Mouse (Mus musculus) cortical plate, adult 2 months (tissue): Measurements from ENCODE around the gene Nt5e. TPM values are rescaled to one million over a fixed set of nuclear protein-coding genes. Genes with fewer than 3 reads are reported as not detected.

Experiments used
- H3K27ac ChIP-seq: fragments of 200-500 bp; 2 replicates; pipeline ENCODE4 v1.5.1; 2012; ENCODE audit warnings: low read length, control low read depth, inconsistent platforms; ENCODE audit not compliant: insufficient read depth
- H3K4me1 ChIP-seq: fragments of 200-500 bp; 2 replicates; pipeline ENCODE4 v1.6.1; 2011; ENCODE audit warnings: low read length; ENCODE audit not compliant: control insufficient read depth, insufficient read depth
- H3K4me3 ChIP-seq: fragments of 200-500 bp; 2 replicates; pipeline ENCODE4 v1.5.1; 2011; ENCODE audit warnings: mild to moderate bottlenecking, low read length, control low read depth; ENCODE audit not compliant: insufficient read depth
- CTCF ChIP-seq: fragments of 200-500 bp; IDR thresholded peaks from 2 replicates; pipeline ENCODE4 v1.5.1; 2011; ENCODE audit warnings: mild to moderate bottlenecking, control low read depth, low read length; ENCODE audit not compliant: insufficient read depth; ENCODE audit errors: extremely low read depth
- POLR2A ChIP-seq: fragments of 200-500 bp; IDR thresholded peaks from 2 replicates; pipeline ENCODE4 v1.6.1; 2011; ENCODE audit warnings: mild to moderate bottlenecking, low read length, control low read depth; ENCODE audit not compliant: insufficient read depth; ENCODE audit errors: extremely low read depth
- polyA plus RNA-seq: library from polyadenylated mRNA; depleted of rRNA; stranded (reverse); fragments of >200 nt; gene quantifications from 2 replicates; pipeline ENCODE4 v1.2.3, GENCODE M21; 2012

The Nt5e gene
- polyA plus RNA-seq, 1 experiment = 3.1 TPM

- Histone ChIP-seq H3K27ac (no peak overlapping the region), H3K4me3 (no peak overlapping the region), H3K4me1 (no peaks in the 10 kb centered on the region; the same call in 1 of the 2 replicates)
- no peak for TF ChIP-seq CTCF
- TF ChIP-seq POLR2A = no peak
Observed at GRCm38 (mm10) chr9:88361211-88361909, 34.4 kb downstream of the Nt5e start.

- Histone ChIP-seq H3K4me3 (no peak overlapping the region), H3K27ac (no peak overlapping the region)
- peak; percentile 40 for TF ChIP-seq CTCF
- no peak for TF ChIP-seq POLR2A
Observed at GRCm38 (mm10) chr9:88362055-88362850, 35.3 kb downstream of the Nt5e start.

GRCm38 (mm10) chr9:88363102-88363501, 36.1 kb downstream of the Nt5e start:
- no peak overlapping the region for H3K27ac ChIP-seq

More at GRCm38 (mm10) chr9:88362055-88362850, 35.3 kb downstream of the Nt5e start:
- H3K4me1 ChIP-seq = no peaks in the 10 kb centered on the region; the same call in 1 of the 2 replicates

GRCm38 (mm10) chr9:88366308-88366707, 39.3 kb downstream of the Nt5e start:
- Histone ChIP-seq H3K4me3 (no peak overlapping the region), H3K4me1 (no peaks in the 10 kb centered on the region; the same call in 1 of the 2 replicates), H3K27ac (no peak overlapping the region)
- TF ChIP-seq CTCF = no peak

More at GRCm38 (mm10) chr9:88363102-88363501, 36.1 kb downstream of the Nt5e start:
- Histone ChIP-seq H3K4me3 (no peak overlapping the region), H3K4me1 (no peaks in the 10 kb centered on the region; the same call in 1 of the 2 replicates)
- TF ChIP-seq POLR2A = no peak
- TF ChIP-seq CTCF = no peak

GRCm38 (mm10) chr9:88366819-88367218, 39.8 kb downstream of the Nt5e start:
- TF ChIP-seq POLR2A (no peak), CTCF (no peak)

GRCm38 (mm10) chr9:88367322-88367721, 40.3 kb downstream of the Nt5e start:
- TF ChIP-seq POLR2A (no peak), CTCF (no peak)
- H3K4me1 ChIP-seq = no peaks in the 10 kb centered on the region; the same call in 1 of the 2 replicates
- no peak overlapping the region for H3K27ac ChIP-seq
- H3K4me3 ChIP-seq = no peak overlapping the region

More at GRCm38 (mm10) chr9:88366819-88367218, 39.8 kb downstream of the Nt5e start:
- Histone ChIP-seq H3K27ac (no peak overlapping the region), H3K4me1 (no peaks in the 10 kb centered on the region; the same call in 1 of the 2 replicates), H3K4me3 (no peak overlapping the region)

GRCm38 (mm10) chr9:88367751-88368150, 40.8 kb downstream of the Nt5e start:
- H3K4me1 ChIP-seq = no peaks in the 10 kb centered on the region

GRCm38 (mm10) chr9:88368476-88368875, 41.5 kb downstream of the Nt5e start:
- no peak overlapping the region for H3K27ac ChIP-seq
- TF ChIP-seq CTCF (no peak), POLR2A (no peak)
- no peak overlapping the region for H3K4me3 ChIP-seq
- no peaks in the 10 kb centered on the region; the same call in 1 of the 2 replicates for H3K4me1 ChIP-seq

More at GRCm38 (mm10) chr9:88367751-88368150, 40.8 kb downstream of the Nt5e start:
- no peak overlapping the region for H3K27ac ChIP-seq
- H3K4me3 ChIP-seq = no peak overlapping the region
- TF ChIP-seq CTCF = no peak
- TF ChIP-seq POLR2A = no peak

- Histone ChIP-seq H3K4me3 (no peak overlapping the region), H3K27ac (no peak overlapping the region), H3K4me1 (peaks cover 1% of the 10 kb centered on the region; the same call in 1 of the 2 replicates)
- TF ChIP-seq CTCF = no peak
- TF ChIP-seq POLR2A = no peak
Observed at GRCm38 (mm10) chr9:88369666-88370065, 42.7 kb downstream of the Nt5e start.
